Mouse (Mus musculus) forebrain, embryonic 13.5 days (tissue): ENCODE measurements around the gene Polr3e. TPM values are rescaled to one million over a fixed set of nuclear protein-coding genes. Genes with fewer than 3 reads are reported as not detected.
"Not testable (repeated sequence)": the region's sequence is repeated elsewhere in the genome, so short reads cannot be mapped to it uniquely, and the experiment has no call there.

Experiments
- ATAC-seq: fragments of 200-750 bp; cut with Nextera tagmentation; 2 replicates; pipeline ENCODE4 v1.8.0; 2017
- H3K27ac ChIP-seq: fragments of 300-500 bp; sonication (generic); 2 replicates; pipeline ENCODE4 v1.5.1; 2015; ENCODE audit warnings: inconsistent platforms, mild to moderate bottlenecking, moderate library complexity
- H3K27me3 ChIP-seq: fragments of 300-500 bp; sonication (generic); 2 replicates; pipeline ENCODE4 v1.6.1; 2015; ENCODE audit warnings: mild to moderate bottlenecking, inconsistent platforms
- H3K36me3 ChIP-seq: fragments of 300-500 bp; sonication (generic); 2 replicates; pipeline ENCODE4 v1.6.1; 2015; ENCODE audit warnings: mild to moderate bottlenecking, inconsistent platforms; ENCODE audit not compliant: poor library complexity, severe bottlenecking
- H3K4me1 ChIP-seq: fragments of 300-500 bp; sonication (generic); 2 replicates; pipeline ENCODE4 v1.6.1; 2015; ENCODE audit warnings: inconsistent platforms
- H3K4me2 ChIP-seq: fragments of 300-500 bp; sonication (generic); 2 replicates; pipeline ENCODE4 v1.6.1; 2015; ENCODE audit warnings: inconsistent platforms, mild to moderate bottlenecking, moderate library complexity
- H3K4me3 ChIP-seq: fragments of 300-500 bp; sonication (generic); 2 replicates; pipeline ENCODE4 v1.5.1; 2015; ENCODE audit warnings: mild to moderate bottlenecking, inconsistent platforms
- H3K9ac ChIP-seq: fragments of 300-500 bp; sonication (generic); 2 replicates; pipeline ENCODE4 v1.6.1; 2015; ENCODE audit warnings: mild to moderate bottlenecking, inconsistent platforms
- H3K9me3 ChIP-seq: fragments of 300-500 bp; sonication (generic); replicated peaks from 2 replicates; pipeline ENCODE4 v1.6.1; 2016; ENCODE audit warnings: inconsistent platforms
- WGBS: fragments of 180-500 bp; shearing (Covaris S2); methylation state at CpG from one replicate; pipeline ENCODE4 v1.1.7; 2015; 5-methylcytosine and 5-hydroxymethylcytosine counted together
- polyA plus RNA-seq: library from polyadenylated mRNA; unstranded; fragments of >200 nt; fragmentation: Nextera tagmentation; extraction: Ambion mirVana; gene quantifications from 2 replicates; pipeline ENCODE4 v1.2.1, GENCODE M21; 2015

Gene Polr3e
- polyA plus RNA-seq, 1 experiment from 2014 or later = 27.1 TPM

GRCm38 (mm10) chr7:120882674-120883073 is 34.9 kb upstream of the Polr3e start:
- no peaks in the 10 kb centered on the region for H3K9me3 ChIP-seq
- no peaks in the 10 kb centered on the region for H3K4me1 ChIP-seq
- no peak for ATAC-seq
- H3K27ac ChIP-seq = no peak overlapping the region
- WGBS = 91% methylated on average over 4 of the region's 4 CpGs
- H3K4me2 ChIP-seq = no peak overlapping the region
- H3K9ac ChIP-seq = no peak overlapping the region
- no peaks in the 10 kb centered on the region for H3K27me3 ChIP-seq
- peaks cover 43% of the 10 kb centered on the region for H3K36me3 ChIP-seq
- no peak overlapping the region for H3K4me3 ChIP-seq

- no peak for ATAC-seq
- WGBS = 92% methylated on average over 4 of the region's 4 CpGs
- Histone ChIP-seq H3K9ac (no peak overlapping the region), H3K4me2 (no peak overlapping the region), H3K4me3 (no peak overlapping the region), H3K27me3 (no peaks in the 10 kb centered on the region), H3K4me1 (no peaks in the 10 kb centered on the region), H3K27ac (no peak overlapping the region), H3K36me3 (peaks cover 43% of the 10 kb centered on the region), H3K9me3 (no peaks in the 10 kb centered on the region)
Measured at GRCm38 (mm10) chr7:120883523-120884290, 33.8 kb upstream of the Polr3e start.

- WGBS = 93% methylated on average over 4 of the region's 4 CpGs
- Histone ChIP-seq H3K9me3 (no peaks in the 10 kb centered on the region), H3K36me3 (peaks cover 43% of the 10 kb centered on the region)
Measured at GRCm38 (mm10) chr7:120884746-120885145, 32.8 kb upstream of the Polr3e start.

GRCm38 (mm10) chr7:120893123-120893522 is 24.4 kb upstream of the Polr3e start:
- 86% methylated on average over 5 of the region's 5 CpGs for WGBS
- no peaks in the 10 kb centered on the region for H3K27me3 ChIP-seq
- H3K4me3 ChIP-seq = no peak overlapping the region
- peaks cover 18% of the 10 kb centered on the region for H3K36me3 ChIP-seq
- no peaks in the 10 kb centered on the region for H3K9me3 ChIP-seq
- no peak overlapping the region for H3K27ac ChIP-seq
- no peak overlapping the region for H3K4me2 ChIP-seq
- no peak overlapping the region for H3K9ac ChIP-seq
- H3K4me1 ChIP-seq = no peaks in the 10 kb centered on the region
- ATAC-seq = no peak

More at GRCm38 (mm10) chr7:120884746-120885145, 32.8 kb upstream of the Polr3e start:
- Histone ChIP-seq H3K27ac (no peak overlapping the region), H3K4me2 (no peak overlapping the region), H3K4me3 (no peak overlapping the region), H3K4me1 (no peaks in the 10 kb centered on the region), H3K9ac (no peak overlapping the region), H3K27me3 (no peaks in the 10 kb centered on the region)
- no peak for ATAC-seq

- Histone ChIP-seq H3K4me3 (no peak overlapping the region), H3K4me1 (no peaks in the 10 kb centered on the region), H3K4me2 (no peak overlapping the region), H3K9me3 (no peaks in the 10 kb centered on the region), H3K36me3 (peaks cover 24% of the 10 kb centered on the region), H3K9ac (no peak overlapping the region), H3K27ac (no peak overlapping the region), H3K27me3 (no peaks in the 10 kb centered on the region)
- WGBS = 95% methylated on average over 7 of the region's 7 CpGs
- ATAC-seq = no peak
Measured at GRCm38 (mm10) chr7:120897054-120897453, 20.5 kb upstream of the Polr3e start.

- no peaks in the 10 kb centered on the region for H3K9me3 ChIP-seq
- H3K4me3 ChIP-seq = no peak overlapping the region
- H3K36me3 ChIP-seq = peaks cover 22% of the 10 kb centered on the region
- 90% methylated on average over 9 of the region's 9 CpGs for WGBS
- H3K9ac ChIP-seq = no peak overlapping the region
- no peak overlapping the region for H3K4me2 ChIP-seq
- H3K4me1 ChIP-seq = no peaks in the 10 kb centered on the region
- H3K27me3 ChIP-seq = no peaks in the 10 kb centered on the region
- no peak for ATAC-seq
- H3K27ac ChIP-seq = no peak overlapping the region
Measured at GRCm38 (mm10) chr7:120897711-120898335, 19.7 kb upstream of the Polr3e start.

GRCm38 (mm10) chr7:120900191-120900590 is 17.4 kb upstream of the Polr3e start:
- no peak overlapping the region for H3K9ac ChIP-seq
- no peaks in the 10 kb centered on the region for H3K9me3 ChIP-seq
- no peak overlapping the region for H3K4me3 ChIP-seq
- H3K4me1 ChIP-seq = no peaks in the 10 kb centered on the region
- no peak overlapping the region for H3K4me2 ChIP-seq
- H3K36me3 ChIP-seq = peaks cover 28% of the 10 kb centered on the region
- no peak overlapping the region for H3K27ac ChIP-seq
- WGBS = 75% methylated on average over 4 of the region's 4 CpGs
- no peak for ATAC-seq
- H3K27me3 ChIP-seq = no peaks in the 10 kb centered on the region

GRCm38 (mm10) chr7:120901701-120902100 is 15.8 kb upstream of the Polr3e start:
- Histone ChIP-seq H3K4me1 (no peaks in the 10 kb centered on the region), H3K4me3 (no peak overlapping the region), H3K27me3 (no peaks in the 10 kb centered on the region), H3K9me3 (no peaks in the 10 kb centered on the region), H3K36me3 (peaks cover 19% of the 10 kb centered on the region), H3K9ac (no peak overlapping the region), H3K27ac (no peak overlapping the region), H3K4me2 (no peak overlapping the region)
- ATAC-seq = no peak
- WGBS = 55% methylated on average over 8 of the region's 8 CpGs

- ATAC-seq = no peak
- no peak overlapping the region for H3K27ac ChIP-seq
- no peak overlapping the region for H3K4me3 ChIP-seq
- H3K36me3 ChIP-seq = peaks cover 19% of the 10 kb centered on the region
- H3K4me1 ChIP-seq = no peaks in the 10 kb centered on the region
- H3K9ac ChIP-seq = no peak overlapping the region
- no peak overlapping the region for H3K4me2 ChIP-seq
- 44% methylated on average over 3 of the region's 3 CpGs for WGBS
- no peaks in the 10 kb centered on the region for H3K27me3 ChIP-seq
- no peaks in the 10 kb centered on the region for H3K9me3 ChIP-seq
Measured at GRCm38 (mm10) chr7:120902931-120903330, 14.6 kb upstream of the Polr3e start.

- H3K4me1 ChIP-seq, H3K27ac ChIP-seq, ATAC-seq, H3K27me3 ChIP-seq, H3K9ac ChIP-seq, H3K36me3 ChIP-seq, H3K4me2 ChIP-seq, H3K9me3 ChIP-seq, H3K4me3 ChIP-seq: not testable (repeated sequence)
- 73% methylated on average over 3 of the region's 3 CpGs for WGBS
Measured at GRCm38 (mm10) chr7:120910172-120910571, 7.4 kb upstream of the Polr3e start.

- H3K27me3 ChIP-seq, H3K4me1 ChIP-seq, H3K27ac ChIP-seq, H3K9ac ChIP-seq, H3K4me3 ChIP-seq, ATAC-seq, H3K9me3 ChIP-seq, H3K36me3 ChIP-seq, H3K4me2 ChIP-seq: not testable (repeated sequence)
- WGBS = 89% methylated on average over 6 of the region's 6 CpGs
Measured at GRCm38 (mm10) chr7:120911268-120911667, 6.3 kb upstream of the Polr3e start.

- H3K27me3 ChIP-seq = no peaks in the 10 kb centered on the region
- no peak overlapping the region for H3K27ac ChIP-seq
- peaks cover under 1% of the 10 kb centered on the region; the same call in 1 of the 2 replicates for H3K4me1 ChIP-seq
- H3K4me2 ChIP-seq = no peak overlapping the region
- 45% methylated on average over 1 of the region's 1 CpGs for WGBS
- no peak overlapping the region for H3K9ac ChIP-seq
- no peak overlapping the region for H3K4me3 ChIP-seq
- ATAC-seq = no peak
- no peaks in the 10 kb centered on the region for H3K9me3 ChIP-seq
- H3K36me3 ChIP-seq = no peaks in the 10 kb centered on the region
Measured at GRCm38 (mm10) chr7:120913332-120913731, 4.2 kb upstream of the Polr3e start.
